Mouse (Mus musculus) limb, embryonic 10.5 days (tissue): ENCODE results near the gene Ehmt1. TPM values are rescaled to one million over a fixed set of nuclear protein-coding genes. Genes with fewer than 3 reads are reported as not detected.

Experiments used
- DNase-seq: peaks from one replicate; pipeline ENCODE4 v3.0.0-alpha.2; 2017; ENCODE audit warnings: low spot score
- H3K27ac ChIP-seq: fragments of 300-500 bp; sonication (generic); 2 replicates; pipeline ENCODE4 v1.5.1; 2016; ENCODE audit warnings: mild to moderate bottlenecking
- H3K27me3 ChIP-seq: fragments of 300-500 bp; sonication (generic); 2 replicates; pipeline ENCODE4 v1.6.1; 2016; ENCODE audit warnings: low read depth, mild to moderate bottlenecking; ENCODE audit not compliant: poor library complexity, severe bottlenecking
- H3K36me3 ChIP-seq: fragments of 300-500 bp; sonication (generic); 2 replicates; pipeline ENCODE4 v1.6.1; 2016; ENCODE audit warnings: mild to moderate bottlenecking, moderate library complexity
- H3K4me1 ChIP-seq: fragments of 300-500 bp; sonication (generic); 2 replicates; pipeline ENCODE4 v1.6.1; 2016
- H3K4me3 ChIP-seq: fragments of 300-500 bp; sonication (generic); 2 replicates; pipeline ENCODE4 v1.5.1; 2016; ENCODE audit warnings: mild to moderate bottlenecking, moderate library complexity
- H3K9me3 ChIP-seq: fragments of 300-500 bp; sonication (generic); replicated peaks from 2 replicates; pipeline ENCODE4 v1.6.1; 2016; ENCODE audit warnings: mild to moderate bottlenecking
- WGBS: fragments of 180-500 bp; shearing (Covaris S2); methylation state at CpG from one replicate; pipeline ENCODE4 v1.1.7; 2016; 5-methylcytosine and 5-hydroxymethylcytosine counted together
- polyA plus RNA-seq: library from polyadenylated mRNA; unstranded; fragments of >200 nt; fragmentation: Nextera tagmentation; extraction: Ambion mirVana; gene quantifications from 2 replicates; pipeline ENCODE4 v1.2.1, GENCODE M21; 2016

Ehmt1 gene
- polyA plus RNA-seq, 1 experiment from 2014 or later: 152 TPM

DNA sequence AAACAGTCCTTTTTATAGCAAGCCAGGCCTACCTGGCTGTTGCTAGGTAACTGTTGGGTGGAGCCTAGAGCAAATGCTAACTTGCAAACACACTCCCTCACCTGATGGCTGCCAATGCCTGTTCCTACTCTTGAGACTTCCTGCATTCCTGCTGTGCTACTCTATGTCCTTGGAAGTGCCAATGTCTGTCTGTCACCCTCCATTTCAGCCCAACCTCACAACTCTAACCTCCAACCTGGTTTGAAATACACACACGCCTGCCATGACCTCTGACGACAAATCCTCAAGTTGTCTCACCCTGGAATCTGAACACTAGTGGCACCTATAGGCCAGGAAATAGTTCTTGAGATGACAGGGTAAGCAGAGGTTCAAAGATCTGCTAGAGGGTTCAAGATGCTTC lies 9.7 kb upstream of the Ehmt1 start:
- WGBS: 56% methylated on average over 2 of the region's 2 CpGs
- DNase-seq: no peak

DNA sequence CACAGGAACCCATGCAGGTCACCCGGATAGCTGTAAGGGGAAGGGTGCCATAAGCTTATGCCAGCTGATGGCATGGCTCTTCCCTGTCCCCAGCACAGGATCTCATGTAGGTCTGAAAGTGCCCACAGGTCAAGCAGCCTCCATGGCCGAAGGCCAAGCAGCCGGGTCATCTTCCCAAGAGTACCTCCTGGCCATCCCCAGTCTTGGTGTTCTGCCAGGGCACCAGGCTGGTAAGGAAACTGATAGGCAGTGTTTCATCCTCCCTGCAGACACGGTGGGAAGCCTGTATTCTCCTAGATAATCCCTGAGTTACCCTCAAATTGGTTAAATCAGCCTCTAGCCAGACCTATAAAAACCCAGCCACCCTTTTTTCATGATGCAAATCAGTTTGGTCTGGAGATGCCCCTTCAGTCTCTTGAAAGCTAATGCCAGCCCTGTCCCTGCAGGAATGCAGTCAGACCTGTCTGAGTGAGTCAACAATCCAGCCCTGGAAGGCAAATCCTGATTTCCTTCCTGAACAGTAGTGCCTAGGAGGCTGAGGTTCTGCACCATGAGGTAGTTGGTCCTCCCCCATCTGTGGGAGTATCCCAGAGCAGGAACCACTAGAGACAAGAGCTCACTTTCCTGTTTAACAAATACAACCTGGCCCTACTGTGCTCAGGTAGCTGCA lies 8.5 kb upstream of the Ehmt1 start:
- Histone ChIP-seq H3K27me3 (peaks cover 9% of the 10 kb centered on the region; the same call in 1 of the 2 replicates), H3K9me3 (no peaks in the 10 kb centered on the region), H3K36me3 (no peaks in the 10 kb centered on the region), H3K4me3 (no peak overlapping the region), H3K27ac (no peak overlapping the region), H3K4me1 (no peaks in the 10 kb centered on the region)
- WGBS: 65% methylated on average over 4 of the region's 4 CpGs
- no peak for DNase-seq

More for the DNA sequence above, 9.7 kb upstream of the Ehmt1 start:
- no peaks in the 10 kb centered on the region for H3K36me3 ChIP-seq
- H3K27ac ChIP-seq: no peak overlapping the region
- H3K27me3 ChIP-seq: peaks cover 19% of the 10 kb centered on the region
- no peaks in the 10 kb centered on the region for H3K9me3 ChIP-seq
- no peak overlapping the region for H3K4me3 ChIP-seq
- H3K4me1 ChIP-seq: peaks cover 3% of the 10 kb centered on the region

DNA sequence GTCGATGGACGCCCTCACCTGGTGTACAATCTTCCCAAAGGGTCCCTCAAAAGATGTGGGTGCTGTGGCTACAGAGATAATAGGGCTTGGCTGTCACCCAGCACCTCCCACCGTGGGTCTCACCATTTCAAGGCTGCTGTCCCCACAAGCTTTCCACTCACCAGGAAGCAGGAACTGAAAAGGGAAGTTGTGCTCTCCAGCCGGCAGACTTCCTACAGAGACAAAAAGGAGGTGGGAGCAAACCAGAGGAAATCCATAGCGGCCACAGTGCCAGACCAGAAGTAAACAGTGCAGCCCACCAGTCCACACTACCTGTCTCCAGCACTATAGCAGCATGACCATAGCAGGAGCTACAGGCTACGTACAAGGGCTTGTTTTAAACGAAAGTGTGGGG lies 7.5 kb upstream of the Ehmt1 start:
- 80% methylated on average over 7 of the region's 7 CpGs for WGBS

DNA sequence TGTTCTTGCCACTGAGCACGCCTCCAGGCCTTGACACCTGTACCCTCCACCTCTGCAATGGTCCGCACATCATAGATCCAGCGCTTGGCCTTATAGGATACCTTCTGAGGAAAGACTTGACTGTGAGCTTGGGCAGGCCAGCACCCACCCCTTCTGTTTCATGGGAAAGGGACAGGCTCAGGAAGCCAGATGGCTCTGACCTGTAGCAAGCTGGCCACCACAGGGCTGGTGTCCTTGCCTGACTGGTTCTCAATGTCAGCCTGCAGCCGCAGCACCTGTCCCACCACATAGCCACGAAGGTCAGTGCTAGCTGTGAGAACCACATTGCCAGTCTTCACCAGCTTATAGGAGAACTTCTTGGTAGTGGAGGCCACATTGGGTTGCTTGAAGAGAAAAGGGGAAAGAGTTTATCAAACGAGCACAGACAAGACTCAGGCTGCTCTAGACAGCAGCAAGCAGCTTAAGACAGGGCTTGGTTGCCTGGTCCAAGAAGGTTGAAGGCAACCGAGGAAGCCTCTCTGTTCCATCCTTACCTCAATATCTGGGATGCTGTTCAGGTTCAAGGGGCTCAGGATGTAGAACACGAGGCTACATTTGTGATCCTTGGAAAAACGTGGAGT lies 7.0 kb upstream of the Ehmt1 start:
- DNase-seq: no peak
- no peak overlapping the region for H3K27ac ChIP-seq
- no peaks in the 10 kb centered on the region for H3K4me1 ChIP-seq
- 83% methylated on average over 9 of the region's 9 CpGs for WGBS
- H3K9me3 ChIP-seq: no peaks in the 10 kb centered on the region
- peaks cover 9% of the 10 kb centered on the region; the same call in 1 of the 2 replicates for H3K27me3 ChIP-seq
- H3K36me3 ChIP-seq: no peaks in the 10 kb centered on the region
- H3K4me3 ChIP-seq: no peak overlapping the region

More for the DNA sequence above, 7.5 kb upstream of the Ehmt1 start:
- DNase-seq: no peak
- H3K27me3 ChIP-seq: peaks cover 9% of the 10 kb centered on the region; the same call in 1 of the 2 replicates
- no peak overlapping the region for H3K27ac ChIP-seq
- no peak overlapping the region for H3K4me3 ChIP-seq
- no peaks in the 10 kb centered on the region for H3K9me3 ChIP-seq
- no peaks in the 10 kb centered on the region for H3K4me1 ChIP-seq
- H3K36me3 ChIP-seq: no peaks in the 10 kb centered on the region

DNA sequence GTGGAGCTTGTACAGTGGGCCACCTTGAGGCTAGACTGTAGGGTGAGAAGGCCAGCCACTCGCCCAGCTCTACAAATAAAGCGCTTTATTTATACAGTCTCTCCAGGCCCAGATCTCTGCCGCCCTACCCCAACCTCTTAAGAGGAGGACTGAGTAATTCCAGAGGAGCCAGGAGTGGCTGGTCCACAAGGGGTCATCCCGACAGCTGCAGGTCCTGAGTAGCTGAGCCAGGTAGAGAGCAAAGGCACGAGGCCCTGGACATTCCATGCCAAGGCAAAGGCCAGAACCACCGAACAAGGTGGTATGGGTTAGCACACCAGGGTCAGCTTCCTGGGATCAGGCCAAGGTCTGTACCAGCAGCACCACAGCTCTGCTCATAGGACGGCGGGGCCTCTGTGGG lies 5.9 kb upstream of the Ehmt1 start:
- Histone ChIP-seq H3K4me1 (no peaks in the 10 kb centered on the region), H3K9me3 (no peaks in the 10 kb centered on the region), H3K27me3 (peaks cover 9% of the 10 kb centered on the region; the same call in 1 of the 2 replicates), H3K4me3 (no peak overlapping the region), H3K36me3 (no peaks in the 10 kb centered on the region), H3K27ac (no peak overlapping the region)
- no peak for DNase-seq
- WGBS: 92% methylated on average over 8 of the region's 8 CpGs

DNA sequence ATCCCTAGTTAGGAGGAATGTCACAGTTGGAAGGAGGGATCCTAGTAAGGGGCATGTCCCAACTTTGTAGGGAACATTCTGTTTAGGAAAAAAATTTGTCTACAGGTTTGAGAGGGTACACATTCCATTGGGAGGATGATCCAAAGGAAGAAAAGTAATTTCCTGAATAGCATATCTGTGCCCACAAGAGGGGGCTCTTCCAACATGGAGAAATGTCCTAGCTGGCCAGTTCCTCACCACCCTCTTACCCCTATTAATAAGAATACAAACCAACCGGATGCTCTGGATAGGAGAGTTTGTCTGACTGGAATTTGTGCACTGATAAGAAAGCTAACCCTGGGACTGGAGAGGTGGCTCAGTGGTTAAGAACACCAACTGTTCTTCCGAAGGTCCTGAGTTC lies 4.1 kb upstream of the Ehmt1 start:
- no peak overlapping the region for H3K4me3 ChIP-seq
- no peak for DNase-seq
- no peak overlapping the region for H3K27ac ChIP-seq
- H3K4me1 ChIP-seq: no peaks in the 10 kb centered on the region
- WGBS: 64% methylated on average over 2 of the region's 2 CpGs
- H3K9me3 ChIP-seq: no peaks in the 10 kb centered on the region
- no peaks in the 10 kb centered on the region for H3K36me3 ChIP-seq
- H3K27me3 ChIP-seq: peaks cover 6% of the 10 kb centered on the region; the same call in 1 of the 2 replicates

DNA sequence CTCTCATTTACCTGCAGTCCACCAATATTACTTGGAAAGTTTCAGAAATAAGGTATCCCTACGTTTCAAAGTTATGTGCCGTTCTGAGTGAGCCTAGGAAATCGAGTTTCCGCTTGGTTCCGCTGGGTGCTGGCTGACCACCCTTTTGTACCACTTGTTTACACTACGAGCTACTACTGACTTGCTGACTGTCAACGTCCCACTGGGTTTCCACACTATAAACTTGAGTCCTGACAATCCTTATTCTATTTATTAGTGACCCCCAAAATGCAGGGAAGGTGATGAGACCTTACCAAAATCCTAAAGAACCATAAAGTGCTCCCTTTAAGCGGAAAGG lies 393 bp upstream of the Ehmt1 start:
- DNase-seq: no peak
- H3K9me3 ChIP-seq: no peaks in the 10 kb centered on the region
- H3K27ac ChIP-seq: peak overlapping the region; percentile 99
- H3K36me3 ChIP-seq: peaks cover 5% of the 10 kb centered on the region
- H3K4me1 ChIP-seq: peaks cover 11% of the 10 kb centered on the region
- H3K4me3 ChIP-seq: peak overlapping the region; percentile 94
- 9% methylated on average over 8 of the region's 8 CpGs for WGBS
- H3K27me3 ChIP-seq: no peaks in the 10 kb centered on the region

DNA sequence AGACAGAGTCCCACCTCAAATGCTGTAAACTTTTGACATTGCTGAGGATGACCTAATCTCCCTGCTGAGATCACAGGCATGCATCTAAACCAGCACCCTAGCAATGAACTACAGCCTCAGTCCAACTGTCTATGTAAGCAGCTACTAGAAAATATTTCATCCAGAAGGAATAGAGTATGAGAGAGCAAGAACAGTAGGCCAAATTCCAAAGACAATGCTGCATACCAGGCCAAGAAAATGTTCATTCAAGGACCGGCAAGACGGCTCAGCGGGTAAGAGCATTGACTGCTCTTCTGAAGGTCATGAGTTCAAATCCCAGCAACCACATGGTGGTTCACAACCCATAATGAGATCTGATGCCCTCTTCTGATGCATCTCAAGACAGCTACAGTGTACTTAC lies 4.7 kb downstream of the Ehmt1 start:
- no peak overlapping the region for H3K4me3 ChIP-seq
- peaks cover 47% of the 10 kb centered on the region for H3K36me3 ChIP-seq
- no peak overlapping the region for H3K27ac ChIP-seq
- H3K9me3 ChIP-seq: no peaks in the 10 kb centered on the region
- no peaks in the 10 kb centered on the region for H3K27me3 ChIP-seq
- DNase-seq: no peak
- WGBS: 98% methylated on average over 3 of the region's 3 CpGs
- peaks cover 11% of the 10 kb centered on the region for H3K4me1 ChIP-seq

DNA sequence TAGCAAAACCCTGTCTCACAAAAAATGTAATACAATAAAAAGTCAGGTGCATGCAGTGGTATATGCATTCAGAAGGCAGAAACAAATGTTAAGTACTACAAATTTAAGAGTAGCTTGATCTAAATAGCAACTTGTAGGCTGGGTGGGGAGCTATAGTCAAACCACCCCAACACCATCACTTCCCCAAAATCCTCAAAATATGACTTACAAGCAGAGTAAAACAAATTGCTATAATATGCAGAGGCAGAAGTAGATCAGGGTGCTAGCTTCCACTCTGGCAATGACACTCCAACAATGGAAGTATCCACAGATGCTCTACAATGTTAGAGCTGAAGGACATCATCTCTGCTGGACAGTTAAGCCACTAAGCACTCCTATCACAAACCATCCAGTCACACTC lies 6.8 kb downstream of the Ehmt1 start:
- no peak overlapping the region for H3K27ac ChIP-seq
- H3K27me3 ChIP-seq: no peaks in the 10 kb centered on the region
- no peak overlapping the region for H3K4me3 ChIP-seq
- no peaks in the 10 kb centered on the region for H3K9me3 ChIP-seq
- no peak for DNase-seq
- H3K36me3 ChIP-seq: peaks cover 52% of the 10 kb centered on the region
- H3K4me1 ChIP-seq: peaks cover 5% of the 10 kb centered on the region

DNA sequence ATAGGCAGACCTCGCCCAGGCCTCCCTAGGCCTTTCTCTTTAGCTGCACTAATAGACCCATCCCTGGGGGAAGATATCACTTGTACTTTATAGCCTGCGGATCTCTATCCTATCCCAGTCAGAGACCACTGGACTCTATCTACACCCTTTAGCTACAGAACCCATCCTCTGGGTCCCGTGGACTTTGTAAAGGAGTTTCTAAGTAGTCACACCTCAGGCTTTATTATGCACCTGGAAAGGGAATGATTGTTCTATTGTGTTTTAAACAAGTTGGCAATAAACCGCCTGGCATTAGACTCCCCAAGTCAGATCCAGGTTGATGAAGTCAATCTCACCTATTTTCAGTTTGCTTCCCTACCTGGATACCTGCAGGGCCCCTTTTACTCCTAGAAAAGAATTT lies 7.2 kb downstream of the Ehmt1 start:
- Histone ChIP-seq H3K4me1 (peaks cover under 1% of the 10 kb centered on the region; the same call in 1 of the 2 replicates), H3K4me3 (no peak overlapping the region), H3K27me3 (no peaks in the 10 kb centered on the region), H3K36me3 (peaks cover 52% of the 10 kb centered on the region), H3K9me3 (no peaks in the 10 kb centered on the region), H3K27ac (no peak overlapping the region)
- WGBS: 93% methylated on average over 4 of the region's 4 CpGs
- no peak for DNase-seq

DNA sequence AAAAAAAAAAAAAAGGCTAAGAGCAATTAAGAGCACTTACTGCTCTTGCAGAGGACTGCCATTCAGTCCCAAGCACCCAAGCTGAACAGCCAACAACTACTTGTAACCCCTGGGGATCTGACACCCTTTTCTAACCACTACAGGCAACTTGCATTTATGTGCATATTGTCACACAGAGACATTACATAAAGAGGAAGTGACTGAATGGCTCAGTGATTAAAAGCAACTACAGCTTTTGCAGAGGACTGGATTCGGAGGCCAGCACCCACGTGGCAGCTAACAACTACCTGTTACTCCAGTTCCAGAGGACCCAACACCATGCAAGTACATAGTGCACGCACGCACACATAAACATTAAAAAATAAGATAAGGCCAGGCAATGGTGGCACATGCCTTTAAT lies 8.9 kb downstream of the Ehmt1 start:
- DNase-seq: no peak
- Histone ChIP-seq H3K4me3 (no peak overlapping the region), H3K4me1 (no peaks in the 10 kb centered on the region), H3K27ac (no peak overlapping the region), H3K9me3 (no peaks in the 10 kb centered on the region), H3K27me3 (no peaks in the 10 kb centered on the region), H3K36me3 (peaks cover 48% of the 10 kb centered on the region)
- WGBS: 95% methylated on average over 4 of the region's 4 CpGs

DNA sequence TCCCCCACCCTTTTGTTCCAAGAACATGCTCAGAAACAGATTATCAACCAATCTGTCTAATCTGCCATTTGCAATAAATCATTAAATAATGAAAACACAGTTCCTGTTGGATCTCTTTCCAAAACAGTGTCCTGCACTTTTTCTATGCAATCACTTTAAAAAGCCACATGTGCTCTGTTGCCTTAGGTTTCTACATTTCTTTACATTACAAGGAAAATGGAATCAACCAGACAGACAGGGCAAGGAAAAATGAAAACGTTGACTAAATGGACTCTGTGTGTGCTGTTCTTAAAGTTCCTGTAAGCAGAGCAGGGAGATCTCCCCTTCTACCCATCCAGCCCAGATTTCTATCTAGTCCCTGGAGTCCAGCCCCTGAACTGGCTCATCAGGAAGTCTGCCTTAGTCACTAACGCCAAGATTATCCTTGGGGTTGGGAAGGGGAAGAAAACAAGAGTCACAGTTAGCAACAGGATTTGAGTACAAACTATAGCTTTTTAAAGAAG lies 13.7 kb downstream of the Ehmt1 start:
- Histone ChIP-seq H3K4me1 (no peaks in the 10 kb centered on the region), H3K27me3 (no peaks in the 10 kb centered on the region), H3K27ac (no peak overlapping the region), H3K4me3 (no peak overlapping the region), H3K9me3 (no peaks in the 10 kb centered on the region), H3K36me3 (peaks cover 21% of the 10 kb centered on the region)
- no peak for DNase-seq
- 60% methylated on average over 2 of the region's 2 CpGs for WGBS

DNA sequence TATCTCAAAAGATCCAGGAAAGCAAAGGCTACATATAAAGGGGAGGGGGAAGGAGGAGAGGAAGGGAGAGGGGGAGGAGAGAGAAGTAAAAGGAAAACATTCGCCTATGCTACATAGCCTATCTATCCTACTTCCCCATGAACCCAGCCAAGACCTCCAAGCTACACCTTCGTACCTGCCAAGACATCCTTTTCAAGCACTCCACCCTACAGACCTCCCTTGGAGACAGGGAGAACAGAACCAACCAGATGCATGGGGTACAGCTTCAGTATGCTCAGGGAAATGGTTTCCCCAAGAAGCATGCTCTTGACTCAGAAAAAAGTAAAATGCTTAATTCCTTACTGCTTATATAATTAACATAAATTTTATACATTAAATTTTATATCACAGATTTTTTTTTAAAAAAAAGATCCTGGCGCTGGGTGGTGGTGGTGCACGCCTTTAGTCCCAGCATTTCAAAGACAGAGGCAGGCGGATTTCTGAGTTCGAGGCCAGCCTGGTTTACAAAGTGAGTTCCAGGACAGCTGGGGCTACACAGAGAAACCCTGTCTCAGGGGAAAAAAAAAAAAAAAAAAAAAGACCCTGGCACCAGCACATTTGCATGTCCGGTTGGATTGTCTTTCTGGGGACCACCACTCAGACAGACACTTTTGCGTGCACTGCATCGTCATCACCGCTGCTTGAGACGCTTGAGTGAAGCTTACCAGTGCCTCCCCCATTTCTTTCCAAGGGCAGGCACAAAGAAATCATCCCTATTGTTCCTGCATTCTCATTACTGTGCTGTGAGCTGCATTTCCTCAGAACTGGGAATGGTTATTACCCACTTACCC lies 14.4 kb downstream of the Ehmt1 start:
- H3K36me3 ChIP-seq: peaks cover 20% of the 10 kb centered on the region
- no peaks in the 10 kb centered on the region for H3K9me3 ChIP-seq
- H3K27ac ChIP-seq: no peak overlapping the region
- DNase-seq: no peak
- no peaks in the 10 kb centered on the region for H3K4me1 ChIP-seq
- WGBS: 89% methylated on average over 11 of the region's 11 CpGs
- no peak overlapping the region for H3K4me3 ChIP-seq
- no peaks in the 10 kb centered on the region for H3K27me3 ChIP-seq
